Mouse (Mus musculus) MEL (cell line): ENCODE measurements at regions not wholly inside any gene's neighbourhood (a gene's known extent, or its start where the extent isn't known, plus 50 kb on each side); places are given as distances from the start of the nearest gene placed in this dataset.

Experiments used
- DNase-seq: peaks from one replicate; pipeline ENCODE4 v3.0.0; 2011; ENCODE audit warnings: low read depth, low spot score
- H3K27ac ChIP-seq: 2 replicates; pipeline ENCODE4 v1.5.1; 2012; ENCODE audit warnings: low read depth, mild to moderate bottlenecking, control low read depth, low read length, moderate library complexity; ENCODE audit not compliant: control insufficient read depth
- H3K27me3 ChIP-seq, 2 experiments: fragments of 150-350 bp in 1 of 2; sonication (generic) in 1 of 2; 2 replicates each; pipeline ENCODE4 v1.6.1; 2012; ENCODE audit warnings: low read length in 2 of 2, mild to moderate bottlenecking in 2 of 2, improper control_type of control experiment in 1 of 2, moderate library complexity in 1 of 2; ENCODE audit not compliant: insufficient read depth in 2 of 2, control insufficient read depth in 1 of 2
- H3K36me3 ChIP-seq, 2 experiments: 2 replicates each; pipeline ENCODE4 v1.6.1; 2012 to 2014; ENCODE audit warnings: low read length in 2 of 2, improper control_type of control experiment in 1 of 2, inconsistent platforms in 1 of 2, mild to moderate bottlenecking in 1 of 2; ENCODE audit not compliant: insufficient read depth in 2 of 2, control insufficient read depth in 1 of 2
- H3K4me1 ChIP-seq, 2 experiments: fragments of 150-350 bp in 1 of 2; sonication (generic) in 1 of 2; 2 replicates each; pipeline ENCODE4 v1.6.1; 2012; ENCODE audit warnings: low read length in 2 of 2, improper control_type of control experiment in 1 of 2, mild to moderate bottlenecking in 1 of 2; ENCODE audit not compliant: insufficient read depth in 2 of 2, control insufficient read depth in 1 of 2
- H3K4me3 ChIP-seq, 2 experiments: fragments of 150-350 bp in 1 of 2; sonication (generic) in 1 of 2; 2 replicates each; pipeline ENCODE4 v1.5.1; 2012; ENCODE audit warnings: low read depth in 2 of 2, low read length in 2 of 2, mild to moderate bottlenecking in 2 of 2, moderate library complexity in 2 of 2, control low read depth in 1 of 2, improper control_type of control experiment in 1 of 2; ENCODE audit not compliant: control insufficient read depth in 1 of 2, insufficient read depth in 1 of 2
- H3K79me2 ChIP-seq: 2 replicates; pipeline ENCODE4 v1.6.1; 2012; ENCODE audit warnings: mild to moderate bottlenecking, low read length, moderate library complexity; ENCODE audit not compliant: control insufficient read depth, poor library complexity, insufficient read depth
- H3K9ac ChIP-seq: 2 replicates; pipeline ENCODE4 v1.6.1; 2012; ENCODE audit warnings: low read depth, mild to moderate bottlenecking, control low read depth, low read length, moderate library complexity; ENCODE audit not compliant: control insufficient read depth, poor library complexity, severe bottlenecking
- H3K9me3 ChIP-seq: fragments of 150-350 bp; sonication (generic); replicated peaks from 2 replicates; pipeline ENCODE4 v1.6.1; 2012; ENCODE audit warnings: mild to moderate bottlenecking, low read length, improper control_type of control experiment, moderate library complexity; ENCODE audit not compliant: insufficient read depth
- BHLHE40 ChIP-seq: IDR thresholded peaks from 2 replicates; pipeline ENCODE4 v1.6.1; 2012; ENCODE audit warnings: low read depth, mild to moderate bottlenecking, inconsistent platforms, low read length, improper control_type of control experiment, borderline replicate concordance
- CHD2 ChIP-seq: IDR thresholded peaks from 2 replicates; pipeline ENCODE4 v1.6.1; 2011; ENCODE audit warnings: low read length, improper control_type of control experiment
- E2F4 ChIP-seq: IDR thresholded peaks from 2 replicates; pipeline ENCODE4 v1.6.1; 2011; ENCODE audit warnings: low read depth, low read length, improper control_type of control experiment, borderline replicate concordance
- EP300 ChIP-seq, 2 experiments: IDR thresholded peaks; 2 replicates each; pipeline ENCODE4 v1.6.1; 2011; ENCODE audit warnings: improper control_type of control experiment in 2 of 2, low read length in 2 of 2, low read depth in 1 of 2, mild to moderate bottlenecking in 1 of 2
- ETS1 ChIP-seq: IDR thresholded peaks from 2 replicates; pipeline ENCODE4 v1.6.1; 2012; ENCODE audit warnings: low read depth, mild to moderate bottlenecking, inconsistent platforms, low read length, improper control_type of control experiment, moderate library complexity
- GABPA ChIP-seq: IDR thresholded peaks from 2 replicates; pipeline ENCODE4 v1.6.1; 2012; ENCODE audit warnings: low read depth, mild to moderate bottlenecking, inconsistent platforms, low read length, improper control_type of control experiment, moderate library complexity
- GATA1 ChIP-seq: IDR thresholded peaks from 2 replicates; pipeline ENCODE4 v1.6.1; 2011; ENCODE audit warnings: low read depth, low read length, improper control_type of control experiment
- HCFC1 ChIP-seq: IDR thresholded peaks from 2 replicates; pipeline ENCODE4 v1.6.1; 2012; ENCODE audit warnings: low read depth, mild to moderate bottlenecking, inconsistent platforms, low read length, improper control_type of control experiment, moderate library complexity
- JUND ChIP-seq: IDR thresholded peaks from 2 replicates; pipeline ENCODE4 v1.6.1; 2011; ENCODE audit warnings: low read depth, mild to moderate bottlenecking, improper control_type of control experiment, low read length
- KAT2A ChIP-seq: conservative IDR thresholded peaks from 2 replicates; pipeline ENCODE4 v1.6.1; 2012; ENCODE audit warnings: low read depth, low read length, improper control_type of control experiment, inconsistent platforms
- MAZ ChIP-seq: IDR thresholded peaks from 2 replicates; pipeline ENCODE4 v1.6.1; 2012; ENCODE audit warnings: low read depth, mild to moderate bottlenecking, inconsistent platforms, low read length, improper control_type of control experiment
- MXI1 ChIP-seq: IDR thresholded peaks from 2 replicates; pipeline ENCODE4 v1.6.1; 2011; ENCODE audit warnings: mild to moderate bottlenecking, low read depth, low read length, improper control_type of control experiment
- MYB ChIP-seq: IDR thresholded peaks from 2 replicates; pipeline ENCODE4 v1.6.1; 2011; ENCODE audit warnings: mild to moderate bottlenecking, low read depth, low read length, improper control_type of control experiment
- POLR2A ChIP-seq, 2 experiments: IDR thresholded peaks; 2 replicates each; pipeline ENCODE4 v1.6.1; 2011 to 2012; ENCODE audit warnings: low read length in 2 of 2, mild to moderate bottlenecking in 2 of 2, control low read depth in 1 of 2, improper control_type of control experiment in 1 of 2, low read depth in 1 of 2, moderate library complexity in 1 of 2; ENCODE audit not compliant: control insufficient read depth in 1 of 2, insufficient read depth in 1 of 2, poor library complexity in 1 of 2
- POLR2AphosphoS2 ChIP-seq: IDR thresholded peaks from 2 replicates; pipeline ENCODE4 v1.6.1; 2011; ENCODE audit warnings: low read length, improper control_type of control experiment
- RAD21 ChIP-seq: IDR thresholded peaks from 2 replicates; pipeline ENCODE4 v1.6.1; 2011; ENCODE audit warnings: mild to moderate bottlenecking, low read depth, low read length, improper control_type of control experiment
- RCOR1 ChIP-seq: IDR thresholded peaks from 2 replicates; pipeline ENCODE4 v1.6.1; 2012; ENCODE audit warnings: low read depth, mild to moderate bottlenecking, inconsistent platforms, low read length, improper control_type of control experiment
- SIN3A ChIP-seq: IDR thresholded peaks from 2 replicates; pipeline ENCODE4 v1.6.1; 2012; ENCODE audit warnings: low read length, improper control_type of control experiment, inconsistent platforms
- SMC3 ChIP-seq: IDR thresholded peaks from 2 replicates; pipeline ENCODE4 v1.6.1; 2011; ENCODE audit warnings: low read depth, low read length, improper control_type of control experiment
- TAL1 ChIP-seq: IDR thresholded peaks from 2 replicates; pipeline ENCODE4 v1.6.1; 2012; ENCODE audit warnings: mild to moderate bottlenecking, inconsistent platforms, low read length, moderate library complexity, mixed read lengths
- TBP ChIP-seq: IDR thresholded peaks from 2 replicates; pipeline ENCODE4 v1.8.0; 2011; ENCODE audit warnings: low read depth, low read length, improper control_type of control experiment
- USF1 ChIP-seq: IDR thresholded peaks from 2 replicates; pipeline ENCODE4 v1.6.1; 2014; ENCODE audit warnings: low read depth, mild to moderate bottlenecking, inconsistent platforms, low read length, improper control_type of control experiment, moderate library complexity
- ZMIZ1 ChIP-seq: IDR thresholded peaks from 2 replicates; pipeline ENCODE4 v1.6.1; 2012; ENCODE audit warnings: low read depth, mild to moderate bottlenecking, inconsistent platforms, low read length, improper control_type of control experiment, moderate library complexity
- ZNF384 ChIP-seq: IDR thresholded peaks from 2 replicates; pipeline ENCODE4 v1.6.1; 2012; ENCODE audit warnings: low read depth, mild to moderate bottlenecking, inconsistent platforms, low read length, improper control_type of control experiment

- no peaks in the 10 kb centered on the region for H3K9me3 ChIP-seq
- no peak for DNase-seq
- H3K79me2 ChIP-seq, result no peaks in the 10 kb centered on the region
- no peak overlapping the region for H3K4me3 ChIP-seq
- no peaks in the 10 kb centered on the region for H3K27me3 ChIP-seq
- H3K36me3 ChIP-seq, result no peaks in the 10 kb centered on the region
- no peak overlapping the region for H3K9ac ChIP-seq
- TF ChIP-seq TBP, result no peak
- TF ChIP-seq POLR2A (IDR thresholded peaks at IDR 0.05; ENCODE audit: control insufficient read depth in 1 of 2, insufficient read depth in 1 of 2, low read depth in 1 of 2, low read length in 2 of 2, poor library complexity in 1 of 2), result no peak
- no peak for TF ChIP-seq KAT2A
- TF ChIP-seq MAZ, result no peak
- no peak for TF ChIP-seq MYB
- TF ChIP-seq POLR2AphosphoS2, result no peak
- TF ChIP-seq HCFC1, result no peak
- no peak for TF ChIP-seq EP300 (IDR thresholded peaks at IDR 0.05; ENCODE audit: low read depth in 1 of 2, low read length in 2 of 2)
- no peak for TF ChIP-seq ETS1
- TF ChIP-seq MXI1, result no peak
- no peak for TF ChIP-seq SMC3
- TF ChIP-seq GATA1, result no peak
- no peak for TF ChIP-seq USF1
- no peak for TF ChIP-seq TAL1
- TF ChIP-seq SIN3A, result no peak
- TF ChIP-seq ZMIZ1, result no peak
- TF ChIP-seq GABPA, result no peak
- TF ChIP-seq E2F4, result no peak
- no peak for TF ChIP-seq RAD21
- no peak overlapping the region for H3K27ac ChIP-seq
- no peaks in the 10 kb centered on the region for H3K4me1 ChIP-seq
Measured at GRCm38 (mm10) chr14:83320773-83321172, 1122.6 kb upstream of the Pcdh17 start.

DNA sequence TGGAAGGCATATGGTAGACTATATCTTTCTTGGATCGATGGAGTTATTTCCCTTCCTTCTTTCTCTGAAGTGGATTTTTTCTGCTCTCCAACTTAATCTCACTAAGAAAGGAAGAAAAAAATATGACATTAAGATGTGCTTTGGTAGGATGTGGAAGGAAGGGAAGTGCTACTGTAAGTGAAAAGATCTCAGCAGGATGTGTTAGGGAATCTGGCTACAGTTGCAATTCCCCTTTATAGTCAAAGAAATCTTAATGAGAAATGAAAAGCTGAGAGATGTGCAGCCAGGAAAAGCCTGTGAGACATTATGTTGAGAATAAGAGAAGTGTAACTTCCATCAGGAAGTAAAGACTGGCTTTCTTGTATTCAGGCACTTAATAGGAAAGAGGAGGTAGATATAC, 1080.2 kb upstream of the Pcdh17 start:
- TF ChIP-seq JUND (no peak), RCOR1 (no peak), SIN3A (no peak), ZMIZ1 (no peak), ZNF384 (no peak), CHD2 (no peak), SMC3 (no peak), BHLHE40 (no peak), MYB (no peak), TAL1 (no peak), EP300 (IDR thresholded peaks at IDR 0.05; ENCODE audit: low read depth in 1 of 2, low read length in 2 of 2) (no peak), ETS1 (no peak)
- TF ChIP-seq, all 39 proteins: peak for 0
- peaks cover 0 to 7% of the 10 kb centered on the region in 2 experiments; a peak in 2 of 4 replicates for H3K36me3 ChIP-seq
- H3K79me2 ChIP-seq, result no peaks in the 10 kb centered on the region
- H3K4me3 ChIP-seq, result no peak overlapping the region
- no peak overlapping the region for H3K9ac ChIP-seq
- no peaks in the 10 kb centered on the region for H3K27me3 ChIP-seq
- no peak overlapping the region for H3K27ac ChIP-seq
- no peaks in the 10 kb centered on the region; a peak in 1 of 4 replicates for H3K4me1 ChIP-seq
- no peaks in the 10 kb centered on the region for H3K9me3 ChIP-seq
- DNase-seq, result no peak
